8 mouse cellular contexts compared by ENCODE assay signal in genomic region chr13:37857284-37858065, GRCm38 (mm10).
A peak's percentile ranks its signal among the peaks of the same experiment; 100 is the strongest.
DNase-seq lines count a peak whose midpoint lies in the region; ATAC-seq and TF ChIP-seq lines count a peak whose summit lies in the region.

No protein-coding gene starts in this region.

- no peak for TF ChIP-seq CTCF in MEL (IDR thresholded peaks at IDR 0.05 in 2 of 3, conservative IDR thresholded peaks at IDR 0.05 in 1 of 3; ENCODE audit: control insufficient read depth in 1 of 3, insufficient read depth in 1 of 3, low read depth in 2 of 3, low read length in 3 of 3, poor library complexity in 1 of 3, severe bottlenecking in 1 of 3)
- TF ChIP-seq CTCF in lung, embryonic 14.5 days (IDR thresholded peaks at IDR 0.05; ENCODE audit: low read depth) = no peak

- peak; percentile 98 for ATAC-seq in forebrain, embryonic 16.5 days
- peak; percentile 90 for ATAC-seq in lung, embryonic 14.5 days (ENCODE audit: insufficient read depth)
- ATAC-seq in neutrophil, adult 5-6 weeks (ENCODE audit: extremely low read depth, insufficient number of reproducible peaks, low FRiP score, poor library complexity, severe bottlenecking) = peak; percentile 79

- under 1% methylated on average over 59 of the region's 59 CpGs for WGBS in forebrain, embryonic 16.5 days
- WGBS in lung, embryonic 14.5 days = under 1% methylated on average over 59 of the region's 59 CpGs

- intact Hi-C loops in heart, postnatal 36 days (cut with DNase I) = loop anchor here (2.0 kb wide), 1 partner anchor 31 kb away; no protein-coding TSS in a partner anchor

- H3K9ac ChIP-seq in MEL (ENCODE audit: control insufficient read depth, low read depth, low read length, poor library complexity, severe bottlenecking) = peak overlapping the region; percentile 97
- peak overlapping the region; percentile 66 for H3K9ac ChIP-seq in forebrain, embryonic 16.5 days (replicated peaks; ENCODE audit: low read depth, low read length)
- H3K9ac ChIP-seq in lung, embryonic 14.5 days = peak overlapping the region; percentile 68

- peak; percentile 93 for DNase-seq in MEL (ENCODE audit: low read depth, low spot score)
- peak; percentile 84 to 92 for DNase-seq in cerebellum, adult 18-20 months
- DNase-seq in heart, postnatal 36 days = peak; percentile 95 to 97
- DNase-seq in layer of hippocampus, adult 8-10 months (ENCODE audit: low spot score in 2 of 2) = peak; percentile 79 to 86
- peak; percentile 95 for DNase-seq in lung, embryonic 14.5 days
- DNase-seq in testis, postnatal 14 days (ENCODE audit: low spot score) = peak; percentile 94

- no peak; a peak in 1 of 4 replicates for TF ChIP-seq EP300 in MEL (IDR thresholded peaks at IDR 0.05; ENCODE audit: low read depth in 1 of 2, low read length in 2 of 2)

- no peak for TF ChIP-seq RAD21 in MEL (IDR thresholded peaks at IDR 0.05; ENCODE audit: low read depth, low read length)

- peaks cover 36% of the 10 kb centered on the region for H3K79me2 ChIP-seq in MEL (ENCODE audit: control insufficient read depth, insufficient read depth, low read length, poor library complexity)

- no peaks in the 10 kb centered on the region for H3K9me3 ChIP-seq in MEL (replicated peaks; ENCODE audit: insufficient read depth, low read length)
- H3K9me3 ChIP-seq in forebrain, embryonic 16.5 days (ENCODE audit: control insufficient read depth, low read length) = no peaks in the 10 kb centered on the region
- H3K9me3 ChIP-seq in lung, embryonic 14.5 days (ENCODE audit: low read depth, low read length) = no peaks in the 10 kb centered on the region

- peak overlapping the region; percentile 56 to 78 for H3K4me3 ChIP-seq in MEL (ENCODE audit: control insufficient read depth in 1 of 2, insufficient read depth in 1 of 2, low read depth in 2 of 2, low read length in 2 of 2)
- H3K4me3 ChIP-seq in forebrain, embryonic 16.5 days (replicated peaks; ENCODE audit: low read length) = peak overlapping the region; percentile 75
- peak overlapping the region; percentile 62 for H3K4me3 ChIP-seq in lung, embryonic 14.5 days (ENCODE audit: low read depth, low read length)

- H3K27me3 ChIP-seq in MEL (ENCODE audit: control insufficient read depth in 1 of 2, insufficient read depth in 2 of 2, low read length in 2 of 2) = no peaks in the 10 kb centered on the region
- no peaks in the 10 kb centered on the region for H3K27me3 ChIP-seq in forebrain, embryonic 16.5 days (replicated peaks; ENCODE audit: control insufficient read depth, insufficient read depth, low read length)
- no peaks in the 10 kb centered on the region for H3K27me3 ChIP-seq in lung, embryonic 14.5 days (ENCODE audit: insufficient read depth, low read length)

- peak overlapping the region; percentile 68 for H3K4me2 ChIP-seq in forebrain, embryonic 16.5 days (ENCODE audit: low read length)
- H3K4me2 ChIP-seq in lung, embryonic 14.5 days = peak overlapping the region; percentile 100

- H3K36me3 ChIP-seq in MEL (ENCODE audit: control insufficient read depth in 1 of 2, insufficient read depth in 2 of 2, low read length in 2 of 2) = peaks cover 0 to 55% of the 10 kb centered on the region in 2 experiments; a peak in 2 of 4 replicates
- no peaks in the 10 kb centered on the region for H3K36me3 ChIP-seq in forebrain, embryonic 16.5 days (ENCODE audit: control insufficient read depth, insufficient read depth)
- no peaks in the 10 kb centered on the region for H3K36me3 ChIP-seq in lung, embryonic 14.5 days (ENCODE audit: insufficient read depth)

- peak; percentile 24 to 75; a peak in 2 of 4 replicates for TF ChIP-seq POLR2A in MEL (IDR thresholded peaks at IDR 0.05; ENCODE audit: control insufficient read depth in 1 of 2, insufficient read depth in 1 of 2, low read depth in 1 of 2, low read length in 2 of 2, poor library complexity in 1 of 2)

- peaks cover 35 to 44% of the 10 kb centered on the region in 2 experiments for H3K4me1 ChIP-seq in MEL (ENCODE audit: control insufficient read depth in 1 of 2, insufficient read depth in 2 of 2, low read length in 2 of 2)
- H3K4me1 ChIP-seq in forebrain, embryonic 16.5 days (replicated peaks; ENCODE audit: control insufficient read depth, insufficient read depth, low read length) = peaks cover 18% of the 10 kb centered on the region
- peaks cover 55% of the 10 kb centered on the region for H3K4me1 ChIP-seq in lung, embryonic 14.5 days (ENCODE audit: insufficient read depth)

- H3K27ac ChIP-seq in MEL (ENCODE audit: control insufficient read depth, low read depth, low read length) = peak overlapping the region; percentile 100
- H3K27ac ChIP-seq in forebrain, embryonic 16.5 days (ENCODE audit: low read length) = no peak overlapping the region
- peak overlapping the region; percentile 84 for H3K27ac ChIP-seq in lung, embryonic 14.5 days (ENCODE audit: low read depth)

TF ChIP-seq in MEL, 35 proteins besides CTCF, POLR2A, EP300 and RAD21:
- TF ChIP-seq HCFC1 (IDR thresholded peaks at IDR 0.05; ENCODE audit: low read depth, low read length) (peak; percentile 52; the same call in 1 of the 2 replicates), ZMIZ1 (IDR thresholded peaks at IDR 0.05; ENCODE audit: low read depth, low read length) (peak; percentile 56; the same call in 1 of the 2 replicates), MEF2A (IDR thresholded peaks at IDR 0.05; ENCODE audit: extremely low read depth, insufficient replicate concordance, low read depth, low read length, poor library complexity, severe bottlenecking) (no peak), MYB (IDR thresholded peaks at IDR 0.05; ENCODE audit: low read depth, low read length) (no peak), POLR2AphosphoS2 (IDR thresholded peaks at IDR 0.05; ENCODE audit: low read length) (peak; percentile 76; the same call in 1 of the 2 replicates), MYC (IDR thresholded peaks at IDR 0.05; ENCODE audit: low read depth, low read length) (no peak), USF1 (IDR thresholded peaks at IDR 0.05; ENCODE audit: low read depth, low read length) (no peak), MAZ (IDR thresholded peaks at IDR 0.05; ENCODE audit: low read depth, low read length) (no peak; the same call in 1 of the 2 replicates), E2F4 (IDR thresholded peaks at IDR 0.05; ENCODE audit: borderline replicate concordance, low read depth, low read length) (no peak), USF2 (IDR thresholded peaks at IDR 0.05; ENCODE audit: borderline replicate concordance in 1 of 2, insufficient read depth in 1 of 2, low read depth in 1 of 2, low read length in 2 of 2) (no peak), TCF12 (IDR thresholded peaks at IDR 0.05; ENCODE audit: low read depth, low read length) (peak; percentile 40; the same call in 1 of the 2 replicates), MAX (IDR thresholded peaks at IDR 0.05; ENCODE audit: low read length) (no peak), TBP (IDR thresholded peaks at IDR 0.05; ENCODE audit: low read depth, low read length) (peak; percentile 80), CHD2 (IDR thresholded peaks at IDR 0.05; ENCODE audit: low read length) (peak; percentile 26; the same call in 1 of the 2 replicates), ETS1 (IDR thresholded peaks at IDR 0.05; ENCODE audit: low read depth, low read length) (no peak), NELFE (IDR thresholded peaks at IDR 0.05; ENCODE audit: low read depth, low read length) (peak; percentile 63; the same call in 1 of the 2 replicates), JUND (IDR thresholded peaks at IDR 0.05; ENCODE audit: low read depth, low read length) (no peak), SIN3A (IDR thresholded peaks at IDR 0.05; ENCODE audit: low read length) (peak; percentile 37; the same call in 1 of the 2 replicates), RCOR1 (IDR thresholded peaks at IDR 0.05; ENCODE audit: low read depth, low read length) (no peak), BHLHE40 (IDR thresholded peaks at IDR 0.05; ENCODE audit: borderline replicate concordance, low read depth, low read length) (no peak), MXI1 (IDR thresholded peaks at IDR 0.05; ENCODE audit: low read depth, low read length) (no peak), MAFK (IDR thresholded peaks at IDR 0.05; ENCODE audit: borderline replicate concordance, low read depth, low read length) (no peak), KAT2A (conservative IDR thresholded peaks at IDR 0.05; ENCODE audit: low read depth, low read length) (no peak)
